Mouse (Mus musculus): ENCODE measurements around the gene Ldlrap1.

GRCm38 (mm10) chr4:134779136-134779934, 11.5 kb upstream of the Ldlrap1 start:
- TF ChIP-seq POLR2A (IDR thresholded peaks at IDR 0.05; ENCODE audit: insufficient read length, low read depth) = no peak
- TF ChIP-seq MAX (IDR thresholded peaks at IDR 0.05; ENCODE audit: low read depth) = no peak
- TF ChIP-seq MYOD1 (IDR thresholded peaks at IDR 0.05; ENCODE audit: control insufficient read depth in 1 of 3, insufficient read length in 2 of 3, low read depth in 2 of 3) = no peak
- no peak for TF ChIP-seq CEBPB (IDR thresholded peaks at IDR 0.05; ENCODE audit: insufficient read depth, poor library complexity, severe bottlenecking)
- TF ChIP-seq POLR2AphosphoS2 (IDR thresholded peaks at IDR 0.05; ENCODE audit: insufficient read length, low read depth) = no peak
- no peak for TF ChIP-seq TCF12 (IDR thresholded peaks at IDR 0.05; ENCODE audit: insufficient read depth, poor library complexity, severe bottlenecking)
- no peak for TF ChIP-seq REST (IDR thresholded peaks at IDR 0.05; ENCODE audit: insufficient read depth, insufficient read length)
- no peak for TF ChIP-seq E2F4 (IDR thresholded peaks at IDR 0.05; ENCODE audit: insufficient read depth)
- TF ChIP-seq TCF3 (IDR thresholded peaks at IDR 0.05; ENCODE audit: insufficient read length, low read depth) = no peak
- no peak for TF ChIP-seq MYOG (IDR thresholded peaks at IDR 0.05; ENCODE audit: control insufficient read depth in 1 of 3, insufficient read depth in 1 of 3, insufficient read length in 2 of 3, low read depth in 2 of 3)
